Mouse (Mus musculus) C2C12 (cell line): ENCODE results near the gene Eif4g1.

Source experiments
- CTCF ChIP-seq: IDR thresholded peaks from one replicate; pipeline ENCODE4 v1.5.1; 2011; ENCODE audit not compliant: control insufficient read depth, insufficient read depth, insufficient read length
- MAX ChIP-seq: IDR thresholded peaks from one replicate; pipeline ENCODE4 v1.6.1; 2011; ENCODE audit warnings: mild to moderate bottlenecking, control low read depth
- MYOD1 ChIP-seq: IDR thresholded peaks from one replicate; pipeline ENCODE4 v1.6.1; 2011; ENCODE audit warnings: low read depth; ENCODE audit not compliant: control insufficient read depth, insufficient read length
- MYOG ChIP-seq: IDR thresholded peaks from one replicate; pipeline ENCODE4 v1.6.1; 2011; ENCODE audit not compliant: control insufficient read depth, insufficient read length; ENCODE audit errors: extremely low read depth

- TF ChIP-seq MAX (no peak), CTCF (no peak), MYOD1 (no peak), MYOG (no peak)
These were observed 47.3 kb upstream of the Eif4g1 start for GRCm38 (mm10) chr16:20620751-20621190.
